ENCODE assay signal across 29 mouse cellular contexts in the genomic region with DNA sequence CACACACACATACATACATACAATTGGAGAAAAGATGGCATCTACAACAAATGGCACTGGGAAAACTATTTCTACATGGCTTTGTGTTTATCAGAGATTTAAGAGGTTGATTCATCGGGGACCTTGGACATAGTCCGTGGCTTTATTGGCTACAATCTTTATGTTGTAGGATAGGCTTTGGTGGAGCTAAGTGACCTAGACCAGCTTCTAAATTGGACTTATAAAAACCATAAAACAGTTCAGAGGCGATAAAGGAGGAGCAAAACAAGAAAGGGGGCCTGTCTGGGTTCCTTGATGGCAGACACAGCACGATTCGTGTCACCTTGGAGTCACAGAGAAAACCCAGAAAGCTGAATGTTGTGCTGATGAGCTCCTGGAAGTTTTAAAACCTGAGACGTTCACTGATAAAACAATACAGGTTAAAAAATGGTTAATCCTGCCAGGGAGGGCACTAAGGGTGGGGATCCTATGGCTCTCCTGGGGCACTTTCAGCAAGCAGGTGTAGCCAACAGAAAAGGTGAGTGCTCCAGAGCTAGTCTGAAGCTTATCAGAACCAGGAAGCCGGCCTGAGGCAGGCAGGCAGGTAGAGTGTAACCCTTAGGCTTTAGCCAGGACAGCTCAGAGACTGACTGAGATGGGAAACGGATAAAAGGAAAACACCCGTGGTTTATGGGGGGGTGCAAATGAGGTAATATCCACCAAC. TPM values are rescaled to one million over a fixed set of nuclear protein-coding genes. Genes with fewer than 3 reads are reported as not detected.
A peak's percentile ranks its signal among the peaks of the same experiment; 100 is the strongest.
DNase-seq lines count a peak whose midpoint lies in the region; ATAC-seq and TF ChIP-seq lines count a peak whose summit lies in the region.
"Had no signal": no experiment of that assay in that cellular context is flagged by ENCODE, and none has a peak within 500 bp of the region (broad histone marks: within the 10 kb centered on the region; RNA-seq: fewer than 3 reads in every experiment).

No protein-coding gene starts in this region.

- H3K4me3 ChIP-seq in heart, embryonic 13.5 days = no peak overlapping the region
- H3K4me3 ChIP-seq in heart, postnatal 0 days (ENCODE audit: low read depth, low read length) = no peak overlapping the region
- peak overlapping the region; percentile 9; the same call in 1 of the 2 replicates for H3K4me3 ChIP-seq in intestine, embryonic 16.5 days (ENCODE audit: low read length)
- H3K4me3 ChIP-seq in stomach, postnatal 0 days (ENCODE audit: low read depth, low read length) = no peak overlapping the region
- H3K4me3 ChIP-seq: embryonic facial prominence, embryonic 15.5 days; erythroblast, embryonic 14.5 days; forebrain, embryonic 10.5 days; hindbrain, embryonic 13.5 days had no signal

- no peak for TF ChIP-seq CTCF in heart, postnatal 0 days (IDR thresholded peaks at IDR 0.05; ENCODE audit: low read depth)
- no peak for TF ChIP-seq CTCF in stomach, postnatal 0 days (IDR thresholded peaks at IDR 0.05; ENCODE audit: low read depth)

- peak overlapping the region; percentile 22; the same call in 1 of the 2 replicates for H3K4me2 ChIP-seq in heart, embryonic 13.5 days
- H3K4me2 ChIP-seq in heart, postnatal 0 days (ENCODE audit: low read depth, low read length) = peak overlapping the region; percentile 14; the same call in 1 of the 2 replicates
- peak overlapping the region; percentile 30 for H3K4me2 ChIP-seq in intestine, embryonic 16.5 days (ENCODE audit: low read depth, low read length)
- H3K4me2 ChIP-seq in stomach, postnatal 0 days (replicated peaks; ENCODE audit: low read depth) = no peak overlapping the region
- H3K4me2 ChIP-seq: embryonic facial prominence, embryonic 15.5 days; hindbrain, embryonic 13.5 days had no signal

- no peak overlapping the region for H3K9ac ChIP-seq in heart, embryonic 13.5 days
- no peak overlapping the region for H3K9ac ChIP-seq in heart, postnatal 0 days (replicated peaks; ENCODE audit: low read depth, low read length)
- H3K9ac ChIP-seq in intestine, embryonic 16.5 days (ENCODE audit: low read depth, low read length) = 0 out of 2 replicates have a peak overlapping the region, but pooled peaks have one; percentile 13
- H3K9ac ChIP-seq in stomach, postnatal 0 days (ENCODE audit: low read length) = no peak overlapping the region
- H3K9ac ChIP-seq: embryonic facial prominence, embryonic 15.5 days; hindbrain, embryonic 13.5 days had no signal

- H3K4me1 ChIP-seq in heart, embryonic 13.5 days = peaks cover 23% of the 10 kb centered on the region
- peaks cover 15% of the 10 kb centered on the region for H3K4me1 ChIP-seq in heart, postnatal 0 days (ENCODE audit: control insufficient read depth, insufficient read depth)
- peaks cover 8% of the 10 kb centered on the region for H3K4me1 ChIP-seq in intestine, embryonic 16.5 days (ENCODE audit: control insufficient read depth, insufficient read depth, low read length)
- H3K4me1 ChIP-seq in stomach, postnatal 0 days (replicated peaks; ENCODE audit: control insufficient read depth, insufficient read depth) = no peaks in the 10 kb centered on the region

- no peak overlapping the region for H3K27ac ChIP-seq in heart, embryonic 13.5 days (replicated peaks)
- H3K27ac ChIP-seq in heart, postnatal 0 days (ENCODE audit: low read depth) = no peak overlapping the region
- peak overlapping the region; percentile 89 for H3K27ac ChIP-seq in intestine, embryonic 16.5 days (ENCODE audit: low read length)
- H3K27ac ChIP-seq in stomach, postnatal 0 days (replicated peaks) = no peak overlapping the region
- H3K27ac ChIP-seq: embryonic facial prominence, embryonic 15.5 days; forebrain, embryonic 10.5 days; hindbrain, embryonic 13.5 days; hindbrain, postnatal 0 days had no signal

- no peaks in the 10 kb centered on the region for H3K36me3 ChIP-seq in heart, embryonic 13.5 days
- H3K36me3 ChIP-seq in heart, postnatal 0 days (replicated peaks; ENCODE audit: control insufficient read depth, insufficient read depth, low read length) = no peaks in the 10 kb centered on the region
- no peaks in the 10 kb centered on the region for H3K36me3 ChIP-seq in intestine, embryonic 16.5 days (ENCODE audit: control insufficient read depth, insufficient read depth, low read length)
- H3K36me3 ChIP-seq in stomach, postnatal 0 days (ENCODE audit: control insufficient read depth, insufficient read depth, low read length) = no peaks in the 10 kb centered on the region
- H3K36me3 ChIP-seq: embryonic facial prominence, embryonic 15.5 days; forebrain, embryonic 10.5 days; hindbrain, embryonic 13.5 days had no signal

- WGBS in heart, embryonic 13.5 days = 66% methylated on average over 9 of the region's 9 CpGs
- 58% methylated on average over 9 of the region's 9 CpGs for WGBS in heart, postnatal 0 days
- 54% methylated on average over 9 of the region's 9 CpGs for WGBS in intestine, embryonic 16.5 days
- WGBS in stomach, postnatal 0 days = 67% methylated on average over 9 of the region's 9 CpGs

- no peak for ATAC-seq in heart, embryonic 13.5 days (ENCODE audit: extremely low read depth, insufficient number of reproducible peaks, low FRiP score, low TSS enrichment)
- ATAC-seq in heart, postnatal 0 days (ENCODE audit: insufficient read depth, low read depth) = no peak
- peak; percentile 87 for ATAC-seq in intestine, embryonic 16.5 days
- no peak for ATAC-seq in stomach, postnatal 0 days (ENCODE audit: low FRiP score, low TSS enrichment)
- ATAC-seq: forebrain, embryonic 14.5 days; hindbrain, postnatal 0 days; Patski had no signal

- intact Hi-C loops in heart, postnatal 36 days (cut with DNase I) = no loop called here

- peaks cover 14% of the 10 kb centered on the region for H3K27me3 ChIP-seq in heart, embryonic 13.5 days (replicated peaks)
- H3K27me3 ChIP-seq in heart, postnatal 0 days (ENCODE audit: control insufficient read depth, insufficient read depth, low read length) = no peaks in the 10 kb centered on the region; the same call in 1 of the 2 replicates
- no peaks in the 10 kb centered on the region for H3K27me3 ChIP-seq in intestine, embryonic 16.5 days (replicated peaks; ENCODE audit: control insufficient read depth, insufficient read depth, low read length)
- no peaks in the 10 kb centered on the region for H3K27me3 ChIP-seq in stomach, postnatal 0 days (ENCODE audit: control insufficient read depth, insufficient read depth, low read length)
- H3K27me3 ChIP-seq: embryonic facial prominence, embryonic 15.5 days; Patski had no signal

- H3K9me3 ChIP-seq in heart, embryonic 13.5 days = no peaks in the 10 kb centered on the region
- no peaks in the 10 kb centered on the region for H3K9me3 ChIP-seq in heart, postnatal 0 days (replicated peaks; ENCODE audit: control insufficient read depth, low read length)
- no peaks in the 10 kb centered on the region for H3K9me3 ChIP-seq in intestine, embryonic 16.5 days (ENCODE audit: control insufficient read depth, low read length)
- no peaks in the 10 kb centered on the region for H3K9me3 ChIP-seq in stomach, postnatal 0 days (ENCODE audit: control insufficient read depth, low read length)
- H3K9me3 ChIP-seq: embryonic facial prominence, embryonic 15.5 days; forebrain, embryonic 10.5 days; hindbrain, embryonic 13.5 days had no signal

- DNase-seq in heart, adult 9 months (ENCODE audit: low spot score in 2 of 2) = no peak
- DNase-seq in heart, postnatal 0 days (ENCODE audit: low spot score) = no peak
- DNase-seq in heart, postnatal 36 days = no peak
- DNase-seq in stomach, postnatal 0 days (ENCODE audit: low spot score) = peak; percentile 19
- DNase-seq in cerebellum, adult 8-10 months = no peak
- DNase-seq: adrenal gland, postnatal 14 days; cerebellum, adult 2 months; cerebellum, postnatal 14 days; embryo, embryonic 11 days; gastrocnemius, postnatal 10 days; kidney, adult 11 months had no signal

- no peak for TF ChIP-seq EP300 in heart, postnatal 0 days (IDR thresholded peaks at IDR 0.05; ENCODE audit: low read depth)
- no peak for TF ChIP-seq EP300 in stomach, postnatal 0 days (optimal IDR thresholded peaks at IDR 0.05)

RNA-seq across cellular contexts. Expression of a gene that starts 8.0 kb away (rescaled TPM):
- not detected in 2 replicates for polyA plus RNA-seq in heart, embryonic 13.5 days (2015; fragmentation: Nextera tagmentation; extraction: Ambion mirVana)
- not detected in 2 replicates for total RNA-seq in heart, postnatal 0 days (2014; rRNA removed; ENCODE audit: low replicate concordance)
- polyA plus RNA-seq in heart, postnatal 0 days (2015; fragmentation: Nextera tagmentation; extraction: Ambion mirVana) = not detected in 2 replicates
- not detected for total RNA-seq in heart, postnatal 36 days (2021)
- not detected in 2 replicates for polyA plus RNA-seq in intestine, embryonic 16.5 days (2015; fragmentation: Nextera tagmentation; extraction: Ambion mirVana)
- polyA plus RNA-seq in stomach, postnatal 0 days (2015; fragmentation: Nextera tagmentation; extraction: Ambion mirVana) = not detected in 2 replicates
- total RNA-seq: adrenal gland, adult 18-20 months; adrenal gland, postnatal 14 days; CH12.LX; common myeloid progenitor, adult 5-6 weeks; gastrocnemius, postnatal 10 days; heart, postnatal 10 days; hematopoietic stem cell, adult 5-6 weeks; hindbrain, postnatal 0 days had no signal
- polyA plus RNA-seq: activated CD4-positive, CD25-positive, alpha-beta regulatory T cell, adult 4 months; cerebellum, adult 2 months; embryonic facial prominence, embryonic 11.5 days; embryonic facial prominence, embryonic 15.5 days; erythroblast, embryonic 14.5 days; forebrain, embryonic 10.5 days; forebrain, embryonic 14.5 days; gonadal fat pad, adult 2 months; hindbrain, embryonic 13.5 days; hindbrain, postnatal 0 days; kidney, embryonic 14.5 days; Patski had no signal

RNA-seq across cellular contexts. Expression of a gene that starts 28.4 kb away (rescaled TPM):
- 9.9 and 10.2 TPM in 2 replicates for polyA plus RNA-seq in heart, embryonic 13.5 days (2015; fragmentation: Nextera tagmentation; extraction: Ambion mirVana)
- total RNA-seq in heart, postnatal 0 days (2014; rRNA removed; ENCODE audit: low replicate concordance) = 2.0 and 3.5 TPM in 2 replicates
- polyA plus RNA-seq in heart, postnatal 0 days (2015; fragmentation: Nextera tagmentation; extraction: Ambion mirVana) = 3.3 and 3.5 TPM in 2 replicates
- total RNA-seq in heart, postnatal 36 days (2021) = 1 to 10 TPM in 1 of 2 experiments, under 1 TPM in 1; 0.70 to 1.1 TPM
- 7.9 and 10.5 TPM in 2 replicates for polyA plus RNA-seq in intestine, embryonic 16.5 days (2015; fragmentation: Nextera tagmentation; extraction: Ambion mirVana)
- 4.6 and 5.5 TPM in 2 replicates for polyA plus RNA-seq in stomach, postnatal 0 days (2015; fragmentation: Nextera tagmentation; extraction: Ambion mirVana)
- total RNA-seq: CH12.LX had no signal
- polyA plus RNA-seq: erythroblast, embryonic 14.5 days had no signal

RNA-seq across cellular contexts. Expression of a gene that starts 29.2 kb away (rescaled TPM):
- polyA plus RNA-seq in heart, embryonic 13.5 days (2015; fragmentation: Nextera tagmentation; extraction: Ambion mirVana) = 3.6 and 3.8 TPM in 2 replicates
- 1.9 and 3.2 TPM in 2 replicates for total RNA-seq in heart, postnatal 0 days (2014; rRNA removed; ENCODE audit: low replicate concordance)
- 2.2 and 2.3 TPM in 2 replicates for polyA plus RNA-seq in heart, postnatal 0 days (2015; fragmentation: Nextera tagmentation; extraction: Ambion mirVana)
- total RNA-seq in heart, postnatal 36 days (2021) = 1 to 10 TPM; 2.0 to 2.6 TPM
- polyA plus RNA-seq in intestine, embryonic 16.5 days (2015; fragmentation: Nextera tagmentation; extraction: Ambion mirVana) = 4.2 and 4.7 TPM in 2 replicates
- 2.5 and 2.6 TPM in 2 replicates for polyA plus RNA-seq in stomach, postnatal 0 days (2015; fragmentation: Nextera tagmentation; extraction: Ambion mirVana)
- polyA plus RNA-seq: erythroblast, embryonic 14.5 days had no signal

RNA-seq across cellular contexts. Expression of a gene that starts 59.1 kb away (rescaled TPM):
- polyA plus RNA-seq in heart, embryonic 13.5 days (2015; fragmentation: Nextera tagmentation; extraction: Ambion mirVana) = 5.7 and 5.8 TPM in 2 replicates
- 2.9 and 4.5 TPM in 2 replicates for total RNA-seq in heart, postnatal 0 days (2014; rRNA removed; ENCODE audit: low replicate concordance)
- 3.0 and 4.0 TPM in 2 replicates for polyA plus RNA-seq in heart, postnatal 0 days (2015; fragmentation: Nextera tagmentation; extraction: Ambion mirVana)
- 1 to 10 TPM; 6.8 to 7.1 TPM for total RNA-seq in heart, postnatal 36 days (2021)
- 13.3 and 13.5 TPM in 2 replicates for polyA plus RNA-seq in intestine, embryonic 16.5 days (2015; fragmentation: Nextera tagmentation; extraction: Ambion mirVana)
- polyA plus RNA-seq in stomach, postnatal 0 days (2015; fragmentation: Nextera tagmentation; extraction: Ambion mirVana) = 23.4 and 25.0 TPM in 2 replicates
- total RNA-seq: CH12.LX had no signal
- polyA plus RNA-seq: erythroblast, embryonic 14.5 days had no signal
